Mouse (Mus musculus): ENCODE data around the gene Ccnb2. TPM values are rescaled to one million over a fixed set of nuclear protein-coding genes. Genes with fewer than 3 reads are reported as not detected.

The Ccnb2 gene
- polyA plus RNA-seq, 1 experiment, result 62.5 TPM

- DNase-seq, result no peak
- H3K27ac ChIP-seq (ENCODE audit: control insufficient read depth, insufficient read depth, low read length), result no peak overlapping the region
- no peak overlapping the region for H3K4me3 ChIP-seq (ENCODE audit: control insufficient read depth, insufficient read depth, low read length)
- H3K36me3 ChIP-seq (ENCODE audit: control insufficient read depth, insufficient read depth, low read length), result no peaks in the 10 kb centered on the region
- TF ChIP-seq CTCF (IDR thresholded peaks at IDR 0.05; ENCODE audit: borderline replicate concordance, control insufficient read depth, extremely low read depth, insufficient read depth, low read length, poor library complexity), result no peak
- no peak for TF ChIP-seq POLR2A (IDR thresholded peaks at IDR 0.05; ENCODE audit: control insufficient read depth, extremely low read depth, insufficient read depth, low read length, poor library complexity)
- no peaks in the 10 kb centered on the region for H3K27me3 ChIP-seq (ENCODE audit: control insufficient read depth, insufficient read depth, low read length)
- H3K4me1 ChIP-seq (replicated peaks; ENCODE audit: control insufficient read depth, insufficient read depth, low read length), result no peaks in the 10 kb centered on the region; the same call in 1 of the 2 replicates
- WGBS, result 93% methylated on average over 7 of the region's 7 CpGs
Observed at GRCm38 (mm10) chr9:70379502-70380467, 41.6 kb downstream of the Ccnb2 start.

DNA sequence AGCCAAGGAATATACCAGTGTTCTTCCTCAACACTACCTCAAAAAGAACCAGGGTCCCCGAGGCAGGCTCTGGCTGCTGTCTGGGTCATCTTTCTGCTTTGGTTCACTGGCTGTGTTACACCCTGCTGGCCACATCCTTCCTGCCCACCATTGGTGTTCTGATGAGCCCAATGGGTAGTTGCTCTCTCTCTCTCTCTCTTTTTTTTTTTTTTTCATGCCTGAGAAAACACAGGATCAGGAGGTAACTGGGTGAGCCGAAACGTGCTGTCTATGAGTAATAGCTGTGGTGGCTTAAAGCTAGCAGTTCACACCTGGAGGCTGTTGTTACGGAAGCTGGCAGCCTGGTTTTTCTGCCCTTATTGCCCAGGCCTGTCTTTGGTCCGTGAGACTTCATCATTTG is 49.7 kb downstream of the Ccnb2 start:
- Histone ChIP-seq H3K4me3 (ENCODE audit: control insufficient read depth, insufficient read depth, low read length) (no peak overlapping the region), H3K27ac (ENCODE audit: control insufficient read depth, insufficient read depth, low read length) (no peak overlapping the region), H3K27me3 (ENCODE audit: control insufficient read depth, insufficient read depth, low read length) (no peaks in the 10 kb centered on the region), H3K4me1 (replicated peaks; ENCODE audit: control insufficient read depth, insufficient read depth, low read length) (peaks cover 4% of the 10 kb centered on the region), H3K36me3 (ENCODE audit: control insufficient read depth, insufficient read depth, low read length) (no peaks in the 10 kb centered on the region)
- no peak for TF ChIP-seq CTCF (IDR thresholded peaks at IDR 0.05; ENCODE audit: borderline replicate concordance, control insufficient read depth, extremely low read depth, insufficient read depth, low read length, poor library complexity)
- no peak for TF ChIP-seq POLR2A (IDR thresholded peaks at IDR 0.05; ENCODE audit: control insufficient read depth, extremely low read depth, insufficient read depth, low read length, poor library complexity)
- WGBS, result 22% methylated on average over 5 of the region's 5 CpGs
- no peak for DNase-seq

GRCm38 (mm10) chr9:70366898-70367297 is 54.4 kb downstream of the Ccnb2 start:
- no peaks in the 10 kb centered on the region for H3K27me3 ChIP-seq (ENCODE audit: control insufficient read depth, insufficient read depth, low read length)
- H3K36me3 ChIP-seq (ENCODE audit: control insufficient read depth, insufficient read depth, low read length), result no peaks in the 10 kb centered on the region
- no peak for DNase-seq
- no peak overlapping the region for H3K27ac ChIP-seq (ENCODE audit: control insufficient read depth, insufficient read depth, low read length)
- WGBS, result 31% methylated on average over 6 of the region's 6 CpGs
- peaks cover 4% of the 10 kb centered on the region for H3K4me1 ChIP-seq (replicated peaks; ENCODE audit: control insufficient read depth, insufficient read depth, low read length)
- TF ChIP-seq POLR2A (IDR thresholded peaks at IDR 0.05; ENCODE audit: control insufficient read depth, extremely low read depth, insufficient read depth, low read length, poor library complexity), result no peak
- no peak overlapping the region for H3K4me3 ChIP-seq (ENCODE audit: control insufficient read depth, insufficient read depth, low read length)

- 93% methylated on average over 2 of the region's 2 CpGs for WGBS
- H3K27me3 ChIP-seq (ENCODE audit: control insufficient read depth, insufficient read depth, low read length), result no peaks in the 10 kb centered on the region
- H3K4me1 ChIP-seq (replicated peaks; ENCODE audit: control insufficient read depth, insufficient read depth, low read length), result peaks cover 4% of the 10 kb centered on the region
- H3K27ac ChIP-seq (ENCODE audit: control insufficient read depth, insufficient read depth, low read length), result no peak overlapping the region
- no peak for DNase-seq
- H3K36me3 ChIP-seq (ENCODE audit: control insufficient read depth, insufficient read depth, low read length), result no peaks in the 10 kb centered on the region
- no peak overlapping the region for H3K4me3 ChIP-seq (ENCODE audit: control insufficient read depth, insufficient read depth, low read length)
- TF ChIP-seq POLR2A (IDR thresholded peaks at IDR 0.05; ENCODE audit: control insufficient read depth, extremely low read depth, insufficient read depth, low read length, poor library complexity) (no peak), CTCF (IDR thresholded peaks at IDR 0.05; ENCODE audit: borderline replicate concordance, control insufficient read depth, extremely low read depth, insufficient read depth, low read length, poor library complexity) (no peak)
Observed at GRCm38 (mm10) chr9:70365915-70366314, 55.4 kb downstream of the Ccnb2 start.

GRCm38 (mm10) chr9:70364741-70365140 is 56.6 kb downstream of the Ccnb2 start:
- Histone ChIP-seq H3K4me3 (ENCODE audit: control insufficient read depth, insufficient read depth, low read length) (no peak overlapping the region), H3K27me3 (ENCODE audit: control insufficient read depth, insufficient read depth, low read length) (no peaks in the 10 kb centered on the region), H3K4me1 (replicated peaks; ENCODE audit: control insufficient read depth, insufficient read depth, low read length) (peaks cover 4% of the 10 kb centered on the region), H3K36me3 (ENCODE audit: control insufficient read depth, insufficient read depth, low read length) (no peaks in the 10 kb centered on the region), H3K27ac (ENCODE audit: control insufficient read depth, insufficient read depth, low read length) (no peak overlapping the region)
- 97% methylated on average over 8 of the region's 8 CpGs for WGBS
- TF ChIP-seq POLR2A (IDR thresholded peaks at IDR 0.05; ENCODE audit: control insufficient read depth, extremely low read depth, insufficient read depth, low read length, poor library complexity) (no peak), CTCF (IDR thresholded peaks at IDR 0.05; ENCODE audit: borderline replicate concordance, control insufficient read depth, extremely low read depth, insufficient read depth, low read length, poor library complexity) (no peak)
- DNase-seq, result no peak

DNA sequence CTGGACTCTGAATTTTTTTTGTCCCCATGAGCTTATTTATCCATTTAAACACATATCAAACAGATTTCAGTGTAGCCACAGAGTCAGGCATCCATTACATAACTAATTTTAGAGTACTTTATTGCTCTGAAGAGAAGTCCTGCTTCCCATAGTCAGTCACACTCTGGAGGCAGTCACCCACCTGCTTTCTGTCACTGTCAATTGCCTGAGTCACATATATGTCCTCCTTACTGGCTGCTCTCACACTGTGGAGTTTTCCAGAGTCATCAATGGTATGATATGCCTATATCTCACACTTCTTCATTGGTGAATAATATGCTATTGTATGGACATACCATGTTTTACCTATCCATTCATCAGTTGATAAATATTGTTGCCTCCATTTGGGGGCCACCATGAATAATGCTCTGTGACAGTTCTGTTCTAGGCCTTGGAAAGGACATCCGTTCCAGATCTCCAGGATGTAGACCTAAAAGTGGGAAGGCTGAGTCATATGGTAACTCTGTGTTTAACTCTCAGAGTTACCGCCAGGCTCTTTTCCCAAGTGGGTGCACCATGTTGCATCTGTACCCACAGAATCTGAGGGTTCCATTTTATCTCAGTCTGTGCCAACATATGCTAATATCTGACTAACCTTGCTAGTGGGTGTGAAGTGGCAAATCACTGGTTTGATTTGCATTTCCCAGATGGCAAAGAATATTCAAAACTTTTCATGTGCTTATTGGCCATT is 61.8 kb downstream of the Ccnb2 start:
- Histone ChIP-seq H3K4me1 (replicated peaks; ENCODE audit: control insufficient read depth, insufficient read depth, low read length) (peaks cover 2% of the 10 kb centered on the region; the same call in 1 of the 2 replicates), H3K36me3 (ENCODE audit: control insufficient read depth, insufficient read depth, low read length) (no peaks in the 10 kb centered on the region), H3K27ac (ENCODE audit: control insufficient read depth, insufficient read depth, low read length) (no peak overlapping the region), H3K27me3 (ENCODE audit: control insufficient read depth, insufficient read depth, low read length) (no peaks in the 10 kb centered on the region), H3K4me3 (ENCODE audit: control insufficient read depth, insufficient read depth, low read length) (no peak overlapping the region)
- 95% methylated on average over 2 of the region's 2 CpGs for WGBS
- DNase-seq, result no peak
- TF ChIP-seq CTCF (IDR thresholded peaks at IDR 0.05; ENCODE audit: borderline replicate concordance, control insufficient read depth, extremely low read depth, insufficient read depth, low read length, poor library complexity), result no peak
- no peak for TF ChIP-seq POLR2A (IDR thresholded peaks at IDR 0.05; ENCODE audit: control insufficient read depth, extremely low read depth, insufficient read depth, low read length, poor library complexity)

Other genes with a start within 250 kb of the Ccnb2 start
- 3.6 and 3.7 TPM in 2 replicates for gene Myo1e, start 214.2 kb downstream of the Ccnb2 start, polyA plus RNA-seq (2012; rRNA removed)
- gene Rnf111, start 82.2 kb upstream of the Ccnb2 start, polyA plus RNA-seq (2012; rRNA removed), result 94.5 and 111 TPM in 2 replicates
- 14.8 and 15.7 TPM in 2 replicates for gene Sltm, start 121.2 kb upstream of the Ccnb2 start, polyA plus RNA-seq (2012; rRNA removed)
- gene Gm10642, start 234.7 kb upstream of the Ccnb2 start, polyA plus RNA-seq (2012; rRNA removed), result 3.5 and 6.3 TPM in 2 replicates
- gene Mindy2, start 235.6 kb upstream of the Ccnb2 start, polyA plus RNA-seq (2012; rRNA removed), result 17.3 and 28.2 TPM in 2 replicates

Data from thymus, adult 2 months (tissue).